Mouse (Mus musculus) lung, postnatal 0 days (tissue): ENCODE measurements at regions not wholly inside any gene's neighbourhood (a gene's known extent, or its start where the extent isn't known, plus 50 kb on each side); places are given as distances from the start of the nearest gene placed in this dataset.

Experiments used
- CTCF ChIP-seq: IDR thresholded peaks from 2 replicates; pipeline ENCODE4 v1.5.1; 2016; ENCODE audit warnings: antibody characterized with exemption, mild to moderate bottlenecking
- EP300 ChIP-seq: IDR thresholded peaks from 2 replicates; pipeline ENCODE4 v1.6.1; 2016; ENCODE audit warnings: antibody characterized with exemption, mild to moderate bottlenecking, control low read depth

DNA sequence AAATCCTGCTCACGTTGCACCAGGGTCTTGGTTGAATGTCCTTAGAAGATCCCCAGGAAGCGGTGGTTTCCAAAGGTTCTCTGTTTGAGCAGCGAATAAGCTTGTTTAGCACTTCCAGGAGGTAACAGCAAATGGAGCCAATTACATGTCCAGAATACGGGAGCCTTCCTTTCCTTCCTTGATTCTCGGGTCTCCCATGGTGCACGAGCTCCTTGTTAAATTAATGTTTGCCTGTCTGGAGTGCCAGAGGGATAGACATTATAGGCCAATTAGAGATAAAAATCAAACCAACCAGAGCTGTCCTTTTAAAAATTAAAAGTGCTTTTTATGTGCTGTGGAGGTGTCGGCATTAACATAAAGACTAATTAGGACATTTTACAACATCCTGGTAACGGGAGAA, 437.0 kb downstream of the Slc4a3 start:
- TF ChIP-seq CTCF (no peak), EP300 (no peak)
